Mouse (Mus musculus): ENCODE data around the gene Carns1.

Carns1 gene

GRCm38 (mm10) chr19:4202149-4202548 lies 26.9 kb upstream of the Carns1 start:
- no peak for DNase-seq (ENCODE audit: low spot score)

GRCm38 (mm10) chr19:4201291-4201909 lies 26.1 kb upstream of the Carns1 start, which contains the start of gene Rad9a:
Gene Rad9a, minus strand, starts transcription at chr19:4201662.
- peak; percentile 90 for DNase-seq (ENCODE audit: low spot score)

GRCm38 (mm10) chr19:4197180-4197579 lies 21.9 kb upstream of the Carns1 start:
- no peak for DNase-seq (ENCODE audit: low spot score)

GRCm38 (mm10) chr19:4196548-4196947 lies 21.3 kb upstream of the Carns1 start:
- DNase-seq (ENCODE audit: low spot score): no peak

GRCm38 (mm10) chr19:4196048-4196447 lies 20.8 kb upstream of the Carns1 start:
- DNase-seq (ENCODE audit: low spot score): no peak

- no peak for DNase-seq (ENCODE audit: low spot score)
Observed at GRCm38 (mm10) chr19:4194776-4195650, 19.7 kb upstream of the Carns1 start.

- DNase-seq (ENCODE audit: low spot score): no peak
Observed at GRCm38 (mm10) chr19:4194021-4194724, 18.9 kb upstream of the Carns1 start.

GRCm38 (mm10) chr19:4193129-4193528 lies 17.9 kb upstream of the Carns1 start:
- DNase-seq (ENCODE audit: low spot score): no peak

- DNase-seq (ENCODE audit: low spot score): no peak
Observed at GRCm38 (mm10) chr19:4192251-4192985, 17.1 kb upstream of the Carns1 start.

- DNase-seq (ENCODE audit: low spot score): peak; percentile 96
Observed at GRCm38 (mm10) chr19:4191528-4192250, 16.4 kb upstream of the Carns1 start, which contains the start of gene Ppp1ca. Gene Ppp1ca, plus strand, starts transcription at chr19:4192065.

GRCm38 (mm10) chr19:4190831-4191334 lies 15.6 kb upstream of the Carns1 start, which contains the start of gene Tbc1d10c:
Gene Tbc1d10c, minus strand, starts transcription at chr19:4191284.
- DNase-seq (ENCODE audit: low spot score): peak; percentile 92

- peak; percentile 47 for DNase-seq (ENCODE audit: low spot score)
Observed at GRCm38 (mm10) chr19:4189051-4189620, 13.9 kb upstream of the Carns1 start.

- DNase-seq (ENCODE audit: low spot score): no peak
Observed at GRCm38 (mm10) chr19:4187303-4187702, 12.0 kb upstream of the Carns1 start.

- DNase-seq (ENCODE audit: low spot score): peak; percentile 85
Observed at GRCm38 (mm10) chr19:4184976-4185975, 10.0 kb upstream of the Carns1 start.

GRCm38 (mm10) chr19:4183689-4184088 lies 8.4 kb upstream of the Carns1 start:
- DNase-seq (ENCODE audit: low spot score): no peak

GRCm38 (mm10) chr19:4181892-4182291 lies 6.6 kb upstream of the Carns1 start:
- DNase-seq (ENCODE audit: low spot score): peak; percentile 82

GRCm38 (mm10) chr19:4180411-4180810 lies 5.1 kb upstream of the Carns1 start:
- no peak for DNase-seq (ENCODE audit: low spot score)

- no peak for DNase-seq (ENCODE audit: low spot score)
Observed at GRCm38 (mm10) chr19:4172925-4173324, 2.4 kb downstream of the Carns1 start.
